Mouse (Mus musculus): ENCODE data around the gene Cactin. TPM values are rescaled to one million over a fixed set of nuclear protein-coding genes. Genes with fewer than 3 reads are reported as not detected.

Cactin gene
- polyA plus RNA-seq, 1 experiment: 41.4 TPM

DNA sequence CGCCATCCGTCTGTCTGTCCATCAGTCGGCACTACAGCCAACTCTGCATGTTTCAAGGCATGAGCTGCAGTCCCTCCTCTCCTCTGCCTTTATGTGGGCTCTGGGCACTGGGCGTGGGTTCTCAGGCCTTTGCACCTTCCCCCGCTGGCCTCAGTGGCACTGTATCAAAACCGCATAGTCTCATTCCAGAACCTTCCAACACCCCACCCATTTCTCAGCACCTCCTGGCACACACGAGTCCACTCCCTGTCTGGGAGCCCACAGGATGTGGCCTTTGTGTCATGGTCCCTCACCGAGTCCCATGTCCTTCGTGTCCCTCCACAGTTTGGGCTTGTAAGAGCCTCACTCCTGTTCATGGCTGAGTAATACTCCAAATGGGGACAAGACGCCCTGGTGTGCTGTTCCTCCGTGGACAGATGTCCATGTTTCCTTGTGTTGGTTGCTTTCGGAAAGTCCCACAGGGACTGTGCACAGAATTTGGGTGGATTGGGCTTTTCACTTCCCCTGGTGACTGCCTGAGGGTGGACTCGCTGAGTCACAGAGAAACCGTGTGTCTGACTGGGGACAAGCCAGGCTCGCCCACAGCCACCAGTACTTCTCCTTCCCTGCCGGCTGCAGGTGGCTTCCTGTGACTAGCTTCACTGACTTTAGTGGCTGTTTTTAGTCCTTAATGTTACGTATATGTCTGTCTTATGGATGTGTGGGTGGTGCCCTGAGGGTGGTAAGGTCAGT, 22.4 kb upstream of the Cactin start:
- TF ChIP-seq CTCF (IDR thresholded peaks at IDR 0.05; ENCODE audit: borderline replicate concordance, extremely low read depth, insufficient read depth, insufficient read length): no peak
- DNase-seq (ENCODE audit: low read depth): no peak

DNA sequence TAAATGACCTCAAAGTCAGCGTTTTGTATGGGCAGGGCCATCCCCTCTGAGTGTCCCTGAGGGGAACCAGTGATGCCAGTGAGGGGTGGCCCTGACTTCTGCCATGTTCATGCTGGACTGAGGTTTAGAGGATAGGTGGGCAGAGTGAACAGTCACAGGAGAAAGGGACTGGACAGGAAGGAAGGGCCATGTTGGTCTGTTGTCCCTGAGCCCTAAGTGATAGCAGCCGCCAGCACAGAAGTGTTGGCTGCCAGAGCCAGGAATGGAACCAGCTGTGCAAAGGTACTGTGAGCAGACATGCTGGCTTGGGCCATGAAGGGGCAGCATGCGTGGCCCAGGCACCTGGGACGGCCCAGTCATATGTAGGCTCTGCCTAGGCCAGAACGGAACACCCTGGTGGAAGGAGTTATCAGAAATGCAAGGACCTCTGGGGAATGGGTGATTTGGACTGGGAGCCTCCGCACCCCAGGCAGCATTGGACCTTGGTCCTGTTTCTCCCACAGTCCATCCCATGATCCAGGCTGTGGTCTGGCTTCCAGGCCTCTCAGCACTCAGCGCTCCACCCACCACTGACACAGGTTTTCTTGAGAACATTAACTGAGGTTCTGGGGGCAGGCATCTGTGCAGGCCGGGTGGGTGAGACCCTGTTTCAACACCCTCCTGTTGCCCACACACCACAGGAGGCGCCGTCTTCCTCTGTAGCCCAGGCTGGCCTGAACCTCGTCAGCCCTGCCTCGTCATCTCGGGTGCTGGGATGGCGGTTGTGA, 21.1 kb upstream of the Cactin start:
- no peak for DNase-seq (ENCODE audit: low read depth)
- TF ChIP-seq POLR2A (IDR thresholded peaks at IDR 0.05; ENCODE audit: borderline replicate concordance, extremely low read depth, insufficient read depth, insufficient read length, poor library complexity, severe bottlenecking): no peak
- no peak for TF ChIP-seq CTCF (IDR thresholded peaks at IDR 0.05; ENCODE audit: borderline replicate concordance, extremely low read depth, insufficient read depth, insufficient read length)

DNA sequence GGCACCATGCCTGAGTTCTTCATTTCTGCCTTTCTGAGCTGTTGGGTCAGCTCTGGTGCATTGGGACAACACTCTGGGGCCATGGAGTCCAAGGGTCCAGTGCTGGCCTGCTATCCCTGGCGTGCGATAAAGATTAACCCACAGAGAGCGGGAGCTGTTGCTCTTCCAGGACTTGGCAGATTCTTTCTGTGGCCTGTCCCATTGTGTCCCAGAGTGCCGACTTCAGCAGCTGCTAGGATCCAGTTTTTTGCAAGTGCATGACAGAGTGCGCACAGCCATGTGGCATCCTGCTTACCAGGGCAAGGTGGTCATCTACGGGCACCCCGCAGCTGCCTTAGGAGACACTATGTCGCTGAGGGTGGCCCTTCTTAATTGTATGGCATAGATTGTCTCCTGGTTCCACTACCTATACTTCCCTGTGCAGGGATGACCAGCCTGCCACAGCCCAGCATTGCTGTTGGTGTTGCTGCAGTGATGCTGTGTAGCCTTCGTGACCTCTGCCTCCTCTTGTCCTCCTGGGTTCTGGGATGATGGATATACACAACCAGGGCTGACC, 20.5 kb upstream of the Cactin start:
- no peak for DNase-seq (ENCODE audit: low read depth)
- TF ChIP-seq CTCF (IDR thresholded peaks at IDR 0.05; ENCODE audit: borderline replicate concordance, extremely low read depth, insufficient read depth, insufficient read length): no peak
- TF ChIP-seq POLR2A (IDR thresholded peaks at IDR 0.05; ENCODE audit: borderline replicate concordance, extremely low read depth, insufficient read depth, insufficient read length, poor library complexity, severe bottlenecking): no peak

DNA sequence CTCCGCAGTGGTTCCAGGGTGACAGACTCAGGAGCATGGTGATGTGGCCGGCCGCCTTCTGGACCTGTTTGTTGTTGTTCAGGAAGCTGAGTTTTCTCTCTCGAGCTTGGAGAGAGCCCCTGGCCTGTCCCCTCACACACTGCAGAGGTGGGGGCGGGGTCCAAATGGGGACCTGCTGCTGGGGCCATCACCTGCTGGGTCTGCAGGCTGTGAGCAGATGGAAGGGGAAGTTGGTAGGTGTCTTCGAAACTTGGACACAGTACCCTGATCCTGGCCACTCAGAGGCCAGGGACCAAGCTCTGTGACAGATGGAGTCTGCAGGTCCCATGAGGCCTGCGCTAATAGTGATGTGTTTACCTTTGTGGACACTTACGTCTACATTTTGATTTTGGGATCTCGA, 19.6 kb upstream of the Cactin start:
- no peak for TF ChIP-seq CTCF (IDR thresholded peaks at IDR 0.05; ENCODE audit: borderline replicate concordance, extremely low read depth, insufficient read depth, insufficient read length)

DNA sequence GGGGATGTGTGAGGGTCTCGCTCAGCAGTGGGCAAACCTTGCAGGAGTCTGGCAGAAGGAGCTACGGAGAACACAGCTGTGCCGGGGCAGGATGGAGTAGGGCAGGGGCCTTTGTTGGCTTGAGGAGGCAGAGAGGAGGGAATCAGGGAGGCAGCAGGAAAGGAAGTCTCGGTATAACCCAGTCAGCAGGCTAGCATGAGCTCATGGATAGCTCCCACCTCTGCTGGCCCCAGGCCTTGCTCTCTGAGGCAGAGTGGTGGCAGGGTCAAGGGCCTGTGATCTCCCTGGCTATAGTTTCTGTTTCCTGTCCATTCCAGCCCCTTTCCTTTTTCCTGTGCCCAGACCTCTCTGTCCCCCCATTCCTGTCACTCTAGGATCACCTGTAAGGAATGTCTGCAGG, 18.6 kb upstream of the Cactin start:
- DNase-seq (ENCODE audit: low read depth): no peak
- TF ChIP-seq CTCF (IDR thresholded peaks at IDR 0.05; ENCODE audit: borderline replicate concordance, extremely low read depth, insufficient read depth, insufficient read length) (no peak), POLR2A (IDR thresholded peaks at IDR 0.05; ENCODE audit: borderline replicate concordance, extremely low read depth, insufficient read depth, insufficient read length, poor library complexity, severe bottlenecking) (no peak)

More for the DNA sequence above, 19.6 kb upstream of the Cactin start:
- no peak for DNase-seq (ENCODE audit: low read depth)

DNA sequence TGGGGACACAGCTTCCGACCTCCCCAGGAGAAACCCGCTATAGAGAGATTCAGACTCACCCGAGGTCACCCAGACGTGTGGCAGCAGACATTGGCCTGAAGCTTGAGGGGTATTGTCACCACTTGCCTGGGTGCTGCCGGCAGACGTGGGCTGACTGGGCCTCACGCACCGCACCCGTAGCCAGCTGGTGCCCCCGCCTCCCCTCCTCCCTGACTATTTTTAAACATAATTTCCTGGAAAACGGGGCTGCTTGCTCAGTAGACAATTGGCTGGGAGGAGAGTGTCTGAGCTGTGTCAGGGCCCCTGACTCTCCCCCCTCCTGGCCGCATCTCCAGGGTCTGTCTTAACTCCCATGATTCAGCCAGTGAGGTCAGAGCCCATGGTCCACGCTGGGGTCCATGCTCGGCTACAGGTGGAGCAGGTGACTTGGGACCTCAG, 18.1 kb upstream of the Cactin start:
- TF ChIP-seq POLR2A (IDR thresholded peaks at IDR 0.05; ENCODE audit: borderline replicate concordance, extremely low read depth, insufficient read depth, insufficient read length, poor library complexity, severe bottlenecking) (no peak), CTCF (IDR thresholded peaks at IDR 0.05; ENCODE audit: borderline replicate concordance, extremely low read depth, insufficient read depth, insufficient read length) (no peak)
- DNase-seq (ENCODE audit: low read depth): no peak

DNA sequence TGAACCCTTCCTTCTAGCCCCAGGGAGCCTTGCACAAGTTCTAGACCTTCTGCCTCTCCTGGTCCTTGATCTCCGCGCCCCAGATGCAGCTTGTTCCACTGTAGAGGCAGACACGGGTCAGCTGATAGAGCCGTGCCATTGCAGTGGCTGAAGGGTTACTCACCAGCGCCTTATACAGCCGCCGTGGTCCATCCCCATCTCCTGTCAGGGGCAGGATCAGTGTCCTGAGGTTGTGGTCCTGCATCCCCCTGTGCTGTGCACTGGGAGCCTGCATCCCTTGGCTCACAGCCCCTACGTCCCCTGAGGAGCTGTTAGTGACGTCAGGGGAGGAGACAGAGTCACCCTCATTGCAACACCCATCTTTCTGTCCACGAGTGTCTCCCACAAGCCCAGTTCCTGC, 17.6 kb upstream of the Cactin start:
- no peak for TF ChIP-seq CTCF (IDR thresholded peaks at IDR 0.05; ENCODE audit: borderline replicate concordance, extremely low read depth, insufficient read depth, insufficient read length)
- no peak for TF ChIP-seq POLR2A (IDR thresholded peaks at IDR 0.05; ENCODE audit: borderline replicate concordance, extremely low read depth, insufficient read depth, insufficient read length, poor library complexity, severe bottlenecking)
- no peak for DNase-seq (ENCODE audit: low read depth)

DNA sequence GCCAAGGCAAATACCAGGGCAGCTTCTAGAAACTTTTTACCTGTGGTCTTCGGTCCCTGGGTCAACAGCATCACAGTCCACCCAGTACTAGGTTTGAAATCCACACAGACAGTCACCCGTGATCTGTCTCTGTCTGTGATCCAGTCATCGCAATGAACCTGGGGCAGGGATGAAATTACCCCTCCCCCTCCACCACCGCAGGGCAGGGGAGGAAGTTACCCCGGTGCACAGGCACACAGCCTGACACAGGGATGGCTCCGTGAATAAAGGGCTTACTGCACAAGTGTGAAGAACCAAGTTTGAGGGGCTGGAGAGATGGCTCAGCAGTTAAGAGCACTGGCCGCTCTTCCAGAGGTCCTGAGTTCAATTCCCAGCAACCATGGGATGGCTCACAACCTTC, 17.1 kb upstream of the Cactin start:
- no peak for DNase-seq (ENCODE audit: low read depth)
- TF ChIP-seq CTCF (IDR thresholded peaks at IDR 0.05; ENCODE audit: borderline replicate concordance, extremely low read depth, insufficient read depth, insufficient read length): no peak
- no peak for TF ChIP-seq POLR2A (IDR thresholded peaks at IDR 0.05; ENCODE audit: borderline replicate concordance, extremely low read depth, insufficient read depth, insufficient read length, poor library complexity, severe bottlenecking)

DNA sequence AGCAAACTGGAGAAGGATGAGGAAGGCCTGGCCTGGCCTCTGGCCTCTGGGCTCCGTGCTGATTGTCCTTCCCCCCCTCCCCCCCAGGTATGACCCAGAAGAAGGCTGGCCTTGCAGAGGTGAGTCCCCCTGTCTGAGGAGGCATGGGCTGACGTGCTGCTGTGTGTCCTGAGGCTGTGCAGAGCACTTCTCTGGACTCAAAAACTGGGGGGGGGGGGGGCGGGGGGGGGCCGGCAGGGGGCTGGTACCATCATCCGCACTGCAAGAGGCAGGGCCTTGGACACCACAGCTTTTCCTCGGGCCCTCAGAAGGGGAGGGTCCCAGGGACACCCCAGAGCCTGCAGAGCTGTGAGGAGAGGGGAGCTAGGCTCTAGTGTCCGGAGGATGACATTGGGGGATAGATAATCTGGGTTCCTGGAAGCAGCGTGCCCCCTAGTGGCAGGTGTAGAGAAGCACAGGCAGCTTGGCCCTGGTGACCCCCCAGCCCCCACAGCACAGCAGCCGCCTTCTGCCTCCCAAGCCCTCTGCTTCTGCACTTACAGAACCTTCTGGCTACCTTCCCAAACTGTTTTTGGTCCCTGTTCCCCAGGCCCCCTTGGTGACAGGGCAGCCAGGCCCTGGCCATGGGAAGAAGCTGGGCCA, 16.2 kb upstream of the Cactin start:
- peak; percentile 74 for TF ChIP-seq CTCF (IDR thresholded peaks at IDR 0.05; ENCODE audit: borderline replicate concordance, extremely low read depth, insufficient read depth, insufficient read length)
- no peak for TF ChIP-seq POLR2A (IDR thresholded peaks at IDR 0.05; ENCODE audit: borderline replicate concordance, extremely low read depth, insufficient read depth, insufficient read length, poor library complexity, severe bottlenecking)
- DNase-seq (ENCODE audit: low read depth): peak; percentile 40

DNA sequence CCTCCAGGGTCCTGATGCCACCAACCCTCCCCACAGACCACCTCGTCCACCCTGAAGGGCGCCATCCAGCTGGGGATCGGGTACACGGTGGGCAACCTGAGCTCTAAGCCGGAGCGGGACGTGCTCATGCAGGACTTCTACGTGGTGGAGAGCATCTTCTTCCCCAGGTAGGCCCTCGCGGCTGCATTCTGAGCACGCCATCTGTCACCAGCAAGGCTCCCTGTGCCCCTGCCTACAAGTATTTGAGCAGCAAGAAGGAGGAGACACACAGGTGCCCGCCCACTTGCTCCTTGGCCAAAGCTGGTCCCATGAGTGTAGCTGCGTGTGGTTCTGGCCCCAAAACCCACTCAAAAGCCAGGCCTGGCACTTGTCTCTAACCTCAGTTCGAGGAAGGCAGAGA, 15.2 kb upstream of the Cactin start:
- DNase-seq (ENCODE audit: low read depth): no peak
- TF ChIP-seq CTCF (IDR thresholded peaks at IDR 0.05; ENCODE audit: borderline replicate concordance, extremely low read depth, insufficient read depth, insufficient read length) (no peak), POLR2A (IDR thresholded peaks at IDR 0.05; ENCODE audit: borderline replicate concordance, extremely low read depth, insufficient read depth, insufficient read length, poor library complexity, severe bottlenecking) (no peak)

DNA sequence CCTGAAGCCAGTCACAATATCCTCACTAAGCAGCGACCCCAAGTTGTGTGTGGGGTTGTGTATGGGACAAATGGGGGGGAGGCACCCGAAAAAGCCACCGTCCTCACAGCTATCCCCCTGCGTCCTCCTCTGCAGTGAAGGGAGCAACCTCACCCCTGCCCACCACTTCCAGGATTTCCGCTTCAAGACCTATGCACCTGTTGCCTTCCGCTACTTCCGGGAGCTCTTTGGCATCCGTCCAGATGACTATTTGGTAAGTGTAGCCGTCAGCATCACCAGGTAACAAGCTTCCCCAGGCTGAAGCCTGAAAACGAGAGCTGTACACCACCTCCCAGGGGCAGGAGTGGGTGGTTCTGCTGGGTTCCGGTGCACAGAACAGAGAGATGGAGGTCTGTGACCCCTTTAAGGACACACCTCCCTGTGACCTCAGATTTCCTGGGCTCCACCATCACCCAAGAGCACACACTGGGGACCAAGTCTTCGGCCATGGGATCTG, 14.7 kb upstream of the Cactin start:
- DNase-seq (ENCODE audit: low read depth): no peak
- no peak for TF ChIP-seq CTCF (IDR thresholded peaks at IDR 0.05; ENCODE audit: borderline replicate concordance, extremely low read depth, insufficient read depth, insufficient read length)
- no peak for TF ChIP-seq POLR2A (IDR thresholded peaks at IDR 0.05; ENCODE audit: borderline replicate concordance, extremely low read depth, insufficient read depth, insufficient read length, poor library complexity, severe bottlenecking)
